Mouse (Mus musculus) left cerebral cortex, adult 2 months (tissue): Measurements from ENCODE around the gene Togaram2. TPM values are rescaled to one million over a fixed set of nuclear protein-coding genes. Genes with fewer than 3 reads are reported as not detected.
"Not testable (repeated sequence)": the region's sequence is repeated elsewhere in the genome, so short reads cannot be mapped to it uniquely, and the experiment has no call there.

Experiments
- DNase-seq, 2 experiments: peaks; one replicate each; pipeline ENCODE4 v3.0.0; 2021 to 2022; ENCODE audit warnings: low spot score in 2 of 2, mixed read lengths in 1 of 2; ENCODE audit errors: extremely low spot score in 1 of 2
- H3K27ac ChIP-seq: fragments of 200-600 bp; 2 replicates; pipeline ENCODE4 v1.8.1; 2022
- H3K4me3 ChIP-seq: fragments of 200-600 bp; 2 replicates; pipeline ENCODE4 v1.8.1; 2022
- CTCF ChIP-seq: fragments of 200-600 bp; IDR thresholded peaks from 2 replicates; pipeline ENCODE4 v1.8.1; 2022; ENCODE audit warnings: antibody characterized with exemption, mild to moderate bottlenecking, moderate library complexity
- intact Hi-C: fragments of 180-260 bp; cut with DNase I; formaldehyde crosslinking; loops from one replicate; pipeline ENCODE4 v1.15.1; 2025
- total RNA-seq, 2 experiments: library from RNA; stranded (reverse); gene quantifications; 2 replicates each; pipeline ENCODE4 v1.2.3; 2021

Gene Togaram2
- total RNA-seq, 2 experiments from 2014 or later = 3.3 to 3.8 TPM

- DNase-seq = no peak
- no peak overlapping the region for H3K27ac ChIP-seq
- intact Hi-C loops = no loop called here
- H3K4me3 ChIP-seq = no peak overlapping the region
- TF ChIP-seq CTCF = no peak
Observed at GRCm38 (mm10) chr17:71747561-71747960, 74.5 kb downstream of the Togaram2 start.

- no peak overlapping the region for H3K4me3 ChIP-seq
- DNase-seq = no peak
- no peak overlapping the region for H3K27ac ChIP-seq
- TF ChIP-seq CTCF = no peak
- intact Hi-C loops = no loop called here
Observed at GRCm38 (mm10) chr17:71749616-71750168, 76.6 kb downstream of the Togaram2 start.

GRCm38 (mm10) chr17:71752831-71753230 lies 79.8 kb downstream of the Togaram2 start, which contains the start of gene Pcare:
Pcare (minus strand) TSS chr17:71752894.
- intact Hi-C loops = no loop called here
- no peak for TF ChIP-seq CTCF
- DNase-seq = no peak
- Histone ChIP-seq H3K27ac (no peak within 1 kb of the TSS), H3K4me3 (no peak within 1 kb of the TSS)

GRCm38 (mm10) chr17:71760536-71760935 lies 87.5 kb downstream of the Togaram2 start:
- intact Hi-C loops = no loop called here
- Histone ChIP-seq H3K27ac (no peak overlapping the region), H3K4me3 (no peak overlapping the region)
- no peak for DNase-seq
- TF ChIP-seq CTCF = no peak

- H3K4me3 ChIP-seq, H3K27ac ChIP-seq, DNase-seq, intact Hi-C loops: not testable (repeated sequence)
Observed at GRCm38 (mm10) chr17:71768173-71768572, 95.1 kb downstream of the Togaram2 start, which contains the start of gene Clip4. Clip4 (plus strand) TSS chr17:71768473.

GRCm38 (mm10) chr17:71769564-71769963 lies 96.5 kb downstream of the Togaram2 start:
- no peak for TF ChIP-seq CTCF
- intact Hi-C loops = no loop called here
- H3K4me3 ChIP-seq = no peak overlapping the region
- no peak for DNase-seq
- H3K27ac ChIP-seq = no peak overlapping the region

- intact Hi-C loops = no loop called here
- no peak overlapping the region for H3K4me3 ChIP-seq
- no peak for TF ChIP-seq CTCF
- H3K27ac ChIP-seq = no peak overlapping the region
- no peak for DNase-seq
Observed at GRCm38 (mm10) chr17:71770696-71771095, 97.6 kb downstream of the Togaram2 start.

- no peak for DNase-seq
- Histone ChIP-seq H3K4me3 (no peak overlapping the region), H3K27ac (no peak overlapping the region)
- no peak for TF ChIP-seq CTCF
- intact Hi-C loops = loop anchor here (2.0 kb wide), 1 partner anchor 81 kb away; no protein-coding TSS in a partner anchor
Observed at GRCm38 (mm10) chr17:71774173-71774572, 101.1 kb downstream of the Togaram2 start.

- no peak for DNase-seq
- no peak overlapping the region for H3K4me3 ChIP-seq
- intact Hi-C loops = loop anchor here (2.0 kb wide), 1 partner anchor 82 kb away; no protein-coding TSS in a partner anchor
- TF ChIP-seq CTCF = no peak
- no peak overlapping the region for H3K27ac ChIP-seq
Observed at GRCm38 (mm10) chr17:71775279-71775678, 102.2 kb downstream of the Togaram2 start.

- no peak overlapping the region for H3K27ac ChIP-seq
- no peak for DNase-seq
Observed at GRCm38 (mm10) chr17:71778696-71779095, 105.6 kb downstream of the Togaram2 start.

More at GRCm38 (mm10) chr17:71778696-71779095, 105.6 kb downstream of the Togaram2 start:
- H3K4me3 ChIP-seq = no peak overlapping the region
- intact Hi-C loops = no loop called here
- peak; percentile 37 for TF ChIP-seq CTCF

Other genes starting within 250 kb of the Togaram2 start
- gene Gm4707, start 213.3 kb upstream of the Togaram2 start, total RNA-seq = 1 to 10 TPM; 1.5 to 4.4 TPM
- 10 to 100 TPM; 32.5 to 34.5 TPM for gene Smchd1, start 197.9 kb upstream of the Togaram2 start, total RNA-seq
- under 1 TPM; 0.45 to 0.47 TPM for gene Ndc80, start 146.4 kb upstream of the Togaram2 start, total RNA-seq
- gene Spdya, start 121.2 kb upstream of the Togaram2 start, total RNA-seq = 1 to 10 TPM; 1.6 to 2.4 TPM
- 10 to 100 TPM; 26.8 to 27.8 TPM for gene Wdr43, start 57.4 kb upstream of the Togaram2 start, total RNA-seq
- under 1 TPM; 0.32 to 0.33 TPM for gene Pcare, start 79.6 kb downstream of the Togaram2 start, total RNA-seq
- gene Clip4, start 95.2 kb downstream of the Togaram2 start, total RNA-seq = 10 to 100 TPM; 71.9 to 74.0 TPM